Mouse (Mus musculus): ENCODE results near the gene Ndufa7. TPM values are rescaled to one million over a fixed set of nuclear protein-coding genes. Genes with fewer than 3 reads are reported as not detected.

Gene Ndufa7
- polyA plus RNA-seq, 1 experiment from 2014 or later: 397 TPM

DNA sequence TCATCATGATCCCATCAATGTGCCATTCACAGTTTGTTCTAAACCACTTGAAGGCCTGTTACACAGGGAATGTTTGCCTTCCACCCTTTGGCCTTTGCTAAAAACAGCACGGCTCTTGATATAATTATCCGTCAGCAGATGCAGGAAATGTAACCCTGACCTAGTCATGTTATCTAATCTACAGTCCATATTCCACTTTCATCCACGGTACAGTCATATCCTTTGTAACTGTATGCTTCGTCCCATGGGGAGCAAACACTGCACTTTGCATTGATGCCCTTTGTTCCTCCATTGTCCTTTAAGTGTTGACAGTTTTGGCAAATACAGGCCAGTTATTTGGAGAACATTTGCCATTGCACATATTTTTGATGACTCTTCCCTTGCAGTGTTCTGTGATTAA lies 35.6 kb upstream of the Ndufa7 start:
- ATAC-seq (ENCODE audit: low FRiP score): no peak
- Histone ChIP-seq H3K36me3 (replicated peaks) (no peaks in the 10 kb centered on the region), H3K27ac (no peak overlapping the region), H3K9ac (no peak overlapping the region), H3K9me3 (no peaks in the 10 kb centered on the region), H3K4me1 (no peaks in the 10 kb centered on the region), H3K4me2 (no peak overlapping the region), H3K27me3 (0 out of 2 replicates have a peak, but pooled peaks cover under 1% of the 10 kb centered on the region), H3K4me3 (replicated peaks) (no peak overlapping the region)
- WGBS: 80% methylated on average over 4 of the region's 4 CpGs

DNA sequence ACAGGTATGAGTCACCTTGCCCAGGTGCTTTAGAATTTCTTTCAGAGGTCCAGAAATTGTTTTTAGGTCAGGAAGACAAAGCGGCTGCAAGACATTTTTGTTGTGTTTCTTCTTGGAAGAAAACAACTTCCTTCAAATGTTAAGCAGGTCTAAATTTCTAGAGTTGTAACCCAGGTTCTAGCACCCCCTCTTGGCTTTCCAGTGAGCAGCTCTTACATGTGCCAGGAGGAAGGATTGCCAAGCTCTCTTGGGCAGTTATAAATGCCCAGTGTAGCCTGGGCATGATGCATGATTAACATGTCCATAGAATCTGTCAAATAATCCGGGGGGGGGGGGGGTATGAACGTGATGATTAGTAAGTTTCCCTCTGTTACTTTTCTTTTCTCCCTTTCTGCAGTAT lies 26.1 kb upstream of the Ndufa7 start:
- WGBS: 53% methylated on average over 3 of the region's 3 CpGs

DNA sequence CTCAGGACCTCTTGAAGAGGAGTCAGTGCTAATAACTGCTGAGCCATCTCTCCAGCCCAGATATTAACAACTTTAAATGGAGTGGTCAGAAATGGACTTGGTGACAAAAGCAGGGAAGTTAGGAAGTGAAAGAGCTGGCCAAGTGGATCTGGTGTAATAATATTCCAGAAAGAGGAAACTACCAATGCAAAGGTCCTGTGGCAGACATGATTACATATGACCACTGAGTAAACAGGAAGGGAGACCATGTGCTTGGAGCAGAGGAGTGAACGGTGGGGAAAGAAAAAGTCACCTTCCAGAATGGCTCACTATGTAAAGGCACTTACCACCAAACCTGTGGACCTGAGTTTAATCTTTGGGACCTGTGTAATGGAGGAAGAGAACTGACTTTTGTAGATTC lies 25.1 kb upstream of the Ndufa7 start:
- Histone ChIP-seq H3K9me3 (no peaks in the 10 kb centered on the region), H3K27me3 (no peaks in the 10 kb centered on the region), H3K4me2 (no peak overlapping the region), H3K4me1 (no peaks in the 10 kb centered on the region), H3K36me3 (replicated peaks) (no peaks in the 10 kb centered on the region), H3K4me3 (replicated peaks) (no peak overlapping the region), H3K27ac (no peak overlapping the region), H3K9ac (no peak overlapping the region)
- no peak for ATAC-seq (ENCODE audit: low FRiP score)
- 63% methylated on average over 1 of the region's 1 CpGs for WGBS

More for the DNA sequence above, 26.1 kb upstream of the Ndufa7 start:
- H3K36me3 ChIP-seq (replicated peaks): no peaks in the 10 kb centered on the region
- H3K9me3 ChIP-seq: no peaks in the 10 kb centered on the region
- no peak overlapping the region for H3K4me3 ChIP-seq (replicated peaks)
- no peak for ATAC-seq (ENCODE audit: low FRiP score)
- no peak overlapping the region for H3K27ac ChIP-seq
- H3K4me1 ChIP-seq: no peaks in the 10 kb centered on the region
- no peak overlapping the region for H3K4me2 ChIP-seq
- no peak overlapping the region for H3K9ac ChIP-seq
- no peaks in the 10 kb centered on the region for H3K27me3 ChIP-seq

DNA sequence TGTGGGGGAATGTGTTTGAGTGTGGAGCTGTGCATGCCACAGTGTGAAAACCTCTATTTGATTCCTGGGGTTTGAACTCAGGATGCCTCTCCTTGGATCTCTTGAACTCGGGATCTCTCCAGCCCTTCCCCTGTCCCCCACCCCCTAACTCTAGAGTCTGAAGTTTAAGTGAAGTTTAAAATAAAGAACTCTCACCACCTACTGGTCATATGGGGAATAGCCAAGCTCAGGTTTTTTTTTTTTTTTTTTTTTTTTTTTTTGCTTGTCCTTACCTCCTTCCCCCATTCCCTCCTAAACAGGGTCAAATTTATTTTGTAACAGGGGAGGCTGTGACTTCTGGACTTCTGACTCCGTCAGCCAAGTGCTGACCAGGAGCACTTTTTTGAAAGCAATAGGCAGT lies 22.2 kb upstream of the Ndufa7 start:
- WGBS: 3% methylated on average over 2 of the region's 2 CpGs
- peaks cover 4% of the 10 kb centered on the region; the same call in 1 of the 2 replicates for H3K27me3 ChIP-seq
- H3K9ac ChIP-seq: no peak overlapping the region
- H3K4me3 ChIP-seq (replicated peaks): no peak overlapping the region
- no peaks in the 10 kb centered on the region for H3K4me1 ChIP-seq
- no peak overlapping the region for H3K4me2 ChIP-seq
- H3K27ac ChIP-seq: no peak overlapping the region
- no peak for ATAC-seq (ENCODE audit: low FRiP score)
- no peaks in the 10 kb centered on the region for H3K9me3 ChIP-seq
- no peaks in the 10 kb centered on the region for H3K36me3 ChIP-seq (replicated peaks)

DNA sequence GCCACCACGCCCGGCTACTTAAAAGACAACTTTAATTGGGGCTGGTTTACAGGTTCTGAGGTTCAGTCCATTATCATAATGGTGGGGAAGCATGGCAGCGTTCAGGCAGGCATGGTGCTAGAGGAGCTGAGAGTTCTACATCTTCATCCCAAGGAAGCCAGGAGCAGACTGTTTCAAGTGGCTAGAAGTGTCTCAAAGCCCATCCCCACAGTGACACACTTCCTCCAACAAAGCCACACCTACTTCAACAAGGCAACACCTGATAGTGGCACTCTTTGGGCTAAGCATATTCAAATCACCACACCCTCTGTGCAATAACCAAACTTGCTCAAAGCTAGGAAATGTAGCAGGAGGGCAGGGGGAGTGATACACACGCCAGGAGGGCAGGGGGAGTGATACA lies 20.2 kb upstream of the Ndufa7 start:
- WGBS: 62% methylated on average over 4 of the region's 4 CpGs
- Histone ChIP-seq H3K27me3 (peaks cover 5% of the 10 kb centered on the region; the same call in 1 of the 2 replicates), H3K9me3 (no peaks in the 10 kb centered on the region), H3K4me3 (replicated peaks) (no peak overlapping the region), H3K4me2 (no peak overlapping the region), H3K36me3 (replicated peaks) (no peaks in the 10 kb centered on the region), H3K27ac (no peak overlapping the region), H3K9ac (no peak overlapping the region), H3K4me1 (no peaks in the 10 kb centered on the region)
- ATAC-seq (ENCODE audit: low FRiP score): no peak

DNA sequence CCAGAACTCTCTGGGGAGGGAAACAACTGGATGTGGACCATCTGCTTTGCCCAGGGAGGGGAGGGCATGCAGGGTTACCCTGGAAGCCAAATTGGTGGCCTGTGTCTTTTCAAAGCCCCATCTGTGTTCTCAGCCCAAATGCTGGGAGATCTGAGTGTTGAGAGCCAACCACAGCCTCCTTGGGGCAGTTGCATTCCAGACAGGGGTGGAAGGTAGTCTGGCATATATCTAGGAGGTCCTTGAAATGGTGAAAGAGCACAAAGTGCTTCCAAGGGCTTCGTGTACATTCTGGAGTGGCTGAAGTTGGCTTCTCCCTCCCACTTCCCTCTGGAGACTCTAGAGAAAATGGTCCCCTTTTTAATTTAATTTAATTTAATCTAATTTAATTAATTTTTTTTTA lies 19.6 kb upstream of the Ndufa7 start:
- whole genome bisulfite sequencing: 57% methylated on average over 1 of the region's 1 CpGs
- Histone ChIP-seq H3K36me3 (replicated peaks) (no peaks in the 10 kb centered on the region), H3K4me1 (no peaks in the 10 kb centered on the region), H3K4me2 (no peak overlapping the region), H3K27me3 (peaks cover 5% of the 10 kb centered on the region; the same call in 1 of the 2 replicates), H3K4me3 (replicated peaks) (no peak overlapping the region), H3K27ac (no peak overlapping the region), H3K9me3 (no peaks in the 10 kb centered on the region), H3K9ac (no peak overlapping the region)
- ATAC-seq (ENCODE audit: low FRiP score): no peak

DNA sequence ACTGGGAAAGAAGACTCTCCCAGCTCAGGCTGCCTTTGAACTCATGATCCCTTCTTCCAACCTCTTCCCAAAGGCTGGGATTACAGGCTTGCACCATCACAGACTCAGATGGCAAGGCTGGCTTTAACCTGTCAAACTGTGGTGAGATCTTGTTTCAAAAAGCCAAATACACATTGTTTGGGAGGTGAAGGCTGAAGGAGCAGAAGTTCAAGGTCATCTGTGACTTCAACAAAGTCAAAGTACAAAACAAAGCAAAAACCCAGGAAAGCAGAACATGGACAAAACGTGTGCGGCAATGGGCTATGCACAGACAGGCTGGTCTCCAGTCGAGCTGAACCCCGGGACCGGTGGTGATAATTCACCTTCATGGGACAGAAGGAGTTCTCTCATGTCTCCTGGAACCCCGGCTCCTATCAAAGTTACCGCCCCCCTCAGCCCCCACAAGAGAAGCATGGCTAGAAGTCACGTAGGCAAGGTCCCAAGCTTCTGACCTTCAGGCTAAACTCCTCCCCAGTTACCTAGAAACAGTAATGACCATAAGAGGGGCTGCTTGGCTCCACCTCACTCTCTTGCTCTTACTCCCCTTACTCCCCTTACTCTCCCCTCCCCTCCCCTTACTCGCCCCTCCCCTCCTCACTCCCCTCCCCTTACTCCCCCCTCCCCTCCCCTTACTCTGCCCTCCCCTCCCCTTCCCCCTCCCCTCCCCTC lies 17.0 kb upstream of the Ndufa7 start:
- Histone ChIP-seq H3K9ac (no peak overlapping the region), H3K4me3 (replicated peaks) (no peak overlapping the region), H3K27me3 (peaks cover 20% of the 10 kb centered on the region), H3K36me3 (replicated peaks) (no peaks in the 10 kb centered on the region), H3K4me2 (no peak overlapping the region), H3K27ac (no peak overlapping the region), H3K9me3 (no peaks in the 10 kb centered on the region), H3K4me1 (peaks cover 10% of the 10 kb centered on the region)
- 71% methylated on average over 8 of the region's 9 CpGs for WGBS
- no peak for ATAC-seq (ENCODE audit: low FRiP score)

DNA sequence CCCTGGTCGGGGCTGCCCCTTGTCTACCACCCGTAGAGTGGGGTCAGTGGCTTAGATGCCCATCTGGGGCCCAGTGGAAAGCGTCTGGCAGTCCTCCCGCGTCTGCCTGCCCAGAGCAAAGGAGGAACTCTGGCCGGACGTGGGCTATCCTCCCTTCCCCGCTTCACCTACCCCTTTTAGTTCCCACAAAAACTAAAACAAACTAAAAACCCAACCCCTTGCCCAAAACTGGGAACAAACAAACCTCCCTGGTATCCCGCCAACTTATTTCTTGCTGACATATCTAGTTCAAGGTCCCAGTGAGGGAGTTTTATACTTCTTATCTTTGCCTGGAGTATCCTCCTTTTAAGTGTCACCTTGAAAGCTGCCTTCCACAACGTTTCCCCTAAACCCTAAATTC lies 16.2 kb upstream of the Ndufa7 start:
- WGBS: 46% methylated on average over 10 of the region's 10 CpGs

DNA sequence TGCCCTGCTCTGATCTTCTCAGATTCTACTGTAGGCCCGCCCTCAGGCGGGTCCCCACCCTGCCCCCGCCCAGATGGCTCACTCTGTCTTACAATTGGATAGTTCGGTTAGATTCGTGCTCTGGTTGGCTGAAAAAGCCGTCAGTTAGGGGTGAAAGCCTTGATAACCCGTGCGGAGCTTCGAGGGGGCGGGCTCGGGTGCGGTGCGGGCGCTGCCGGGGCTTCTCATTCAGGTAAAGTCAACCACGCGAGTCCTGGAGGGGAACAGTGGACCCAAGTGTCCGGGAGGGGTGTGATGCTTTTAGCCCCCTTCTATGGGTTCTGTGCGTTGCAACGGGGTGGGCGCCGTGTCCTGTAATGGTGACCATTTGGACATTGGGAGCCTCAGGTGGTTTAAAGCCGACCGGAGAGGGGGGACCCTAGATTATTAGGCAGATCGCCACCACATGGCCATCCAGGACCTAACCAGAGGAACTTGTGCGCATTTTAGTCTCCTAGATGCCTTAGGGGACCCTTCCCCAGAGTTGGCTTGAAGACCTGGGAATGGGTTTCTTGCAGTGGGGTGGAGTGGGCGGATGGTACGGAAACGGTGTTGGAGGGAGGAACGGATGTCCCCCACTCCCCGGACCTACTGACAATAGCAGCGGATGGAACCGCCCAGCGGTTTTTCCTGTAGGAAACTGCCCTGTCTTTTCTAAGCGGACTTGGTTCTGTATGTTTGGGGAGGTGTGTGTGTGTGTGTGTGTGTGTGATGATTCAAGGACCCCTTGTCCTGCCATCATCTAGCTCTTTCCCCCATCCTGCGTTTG lies 13.8 kb upstream of the Ndufa7 start, which contains the start of gene Kank3:
Gene Kank3, plus strand, starts transcription at position 186 of the 808 bp plus-strand sequence.
- H3K4me1 ChIP-seq: peaks cover 10% of the 10 kb centered on the region
- no peaks in the 10 kb centered on the region for H3K9me3 ChIP-seq
- peak within 1 kb of the TSS; percentile 76 for H3K4me2 ChIP-seq
- peak within 1 kb of the TSS; percentile 49 for H3K4me3 ChIP-seq (replicated peaks)
- peaks cover 21% of the 10 kb centered on the region for H3K27me3 ChIP-seq
- no peaks in the 10 kb centered on the region for H3K36me3 ChIP-seq (replicated peaks)
- peak; percentile 99 for ATAC-seq (ENCODE audit: low FRiP score)
- H3K9ac ChIP-seq: peak within 1 kb of the TSS; percentile 48; the same call in 1 of the 2 replicates
- no peak within 1 kb of the TSS for H3K27ac ChIP-seq
- WGBS: under 1% methylated on average over 36 of the region's 36 CpGs

More for the DNA sequence above, 16.2 kb upstream of the Ndufa7 start:
- H3K27ac ChIP-seq: no peak overlapping the region
- no peak for ATAC-seq (ENCODE audit: low FRiP score)
- H3K4me2 ChIP-seq: no peak overlapping the region
- no peak overlapping the region for H3K4me3 ChIP-seq (replicated peaks)
- no peaks in the 10 kb centered on the region for H3K36me3 ChIP-seq (replicated peaks)
- H3K27me3 ChIP-seq: peaks cover 21% of the 10 kb centered on the region
- H3K4me1 ChIP-seq: peaks cover 10% of the 10 kb centered on the region
- H3K9ac ChIP-seq: no peak overlapping the region
- no peaks in the 10 kb centered on the region for H3K9me3 ChIP-seq

DNA sequence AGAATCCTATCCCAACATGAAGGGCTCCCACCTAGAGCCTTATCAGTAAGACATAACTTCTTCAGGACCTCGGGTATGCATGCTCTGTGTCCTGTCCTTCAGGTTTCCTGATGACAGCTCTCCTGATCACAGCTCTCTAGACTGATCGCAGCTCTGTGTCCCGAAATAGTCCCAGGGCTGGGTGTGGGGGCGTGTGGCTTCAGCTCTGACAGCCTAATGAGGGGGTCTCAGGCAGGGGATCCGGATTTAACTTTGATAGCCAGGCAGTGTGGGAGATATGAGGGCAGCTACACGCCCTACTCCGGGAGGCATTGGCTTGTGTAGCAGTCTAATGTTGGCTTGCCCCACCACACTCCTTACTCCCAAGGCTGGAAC lies 13.2 kb upstream of the Ndufa7 start:
- peaks cover 10% of the 10 kb centered on the region for H3K4me1 ChIP-seq
- no peak overlapping the region for H3K27ac ChIP-seq
- H3K9ac ChIP-seq: 0 out of 2 replicates have a peak overlapping the region, but pooled peaks have one; percentile 48
- H3K9me3 ChIP-seq: no peaks in the 10 kb centered on the region
- H3K36me3 ChIP-seq (replicated peaks): no peaks in the 10 kb centered on the region
- H3K27me3 ChIP-seq: peaks cover 21% of the 10 kb centered on the region
- ATAC-seq (ENCODE audit: low FRiP score): no peak
- H3K4me3 ChIP-seq (replicated peaks): peak overlapping the region; percentile 49
- 24% methylated on average over 7 of the region's 7 CpGs for WGBS
- H3K4me2 ChIP-seq: peak overlapping the region; percentile 76

DNA sequence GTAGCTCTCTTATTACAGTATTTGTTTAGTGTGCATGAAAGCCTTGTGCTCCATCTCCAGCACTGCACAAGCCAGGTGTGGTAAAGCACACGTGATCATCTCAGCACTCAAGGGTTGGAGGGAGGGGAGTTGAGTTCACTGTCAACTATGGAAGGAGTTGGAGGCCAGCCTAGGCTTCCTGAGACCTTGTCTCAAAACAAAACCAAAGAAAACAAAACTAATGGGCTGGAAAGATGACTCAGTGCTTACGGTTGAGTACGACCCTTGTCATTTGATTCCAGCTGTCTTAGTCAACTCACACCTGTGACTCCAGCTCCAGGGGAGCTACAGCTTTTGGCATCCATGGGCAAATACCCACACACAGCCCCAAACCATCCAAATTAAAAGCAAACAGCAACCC lies 11.9 kb upstream of the Ndufa7 start:
- Histone ChIP-seq H3K27me3 (peaks cover 17% of the 10 kb centered on the region), H3K4me1 (peaks cover 17% of the 10 kb centered on the region), H3K9ac (no peak overlapping the region), H3K36me3 (replicated peaks) (no peaks in the 10 kb centered on the region), H3K27ac (no peak overlapping the region), H3K4me3 (replicated peaks) (no peak overlapping the region), H3K9me3 (no peaks in the 10 kb centered on the region), H3K4me2 (no peak overlapping the region)
- no peak for ATAC-seq (ENCODE audit: low FRiP score)
- 82% methylated on average over 3 of the region's 3 CpGs for WGBS

DNA sequence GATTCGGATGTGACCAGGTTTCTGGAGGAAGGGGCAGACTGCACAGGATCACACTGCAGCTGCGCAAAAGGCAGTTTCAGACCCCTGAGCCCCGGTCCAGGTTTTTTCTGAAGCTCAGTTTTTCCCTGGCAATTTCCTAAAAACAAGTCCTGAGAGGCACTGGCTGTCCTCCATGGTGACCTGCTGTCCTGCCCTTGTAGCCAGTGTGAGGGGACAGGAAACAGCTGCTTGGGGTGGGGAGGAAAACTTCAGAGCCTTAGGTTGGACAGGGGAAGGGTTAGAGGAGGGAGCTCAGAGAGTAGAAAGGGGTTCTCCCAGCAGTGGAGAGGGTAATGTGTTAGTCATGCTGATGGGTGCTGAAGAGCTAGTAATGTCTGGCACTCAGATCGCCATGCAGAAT lies 11.4 kb upstream of the Ndufa7 start:
- H3K9me3 ChIP-seq: no peaks in the 10 kb centered on the region
- no peak overlapping the region for H3K4me2 ChIP-seq
- peaks cover 19% of the 10 kb centered on the region for H3K4me1 ChIP-seq
- no peak overlapping the region for H3K9ac ChIP-seq
- H3K27me3 ChIP-seq: peaks cover 17% of the 10 kb centered on the region
- no peak for ATAC-seq (ENCODE audit: low FRiP score)
- H3K4me3 ChIP-seq (replicated peaks): no peak overlapping the region
- no peak overlapping the region for H3K27ac ChIP-seq
- H3K36me3 ChIP-seq (replicated peaks): no peaks in the 10 kb centered on the region
- WGBS: 76% methylated on average over 4 of the region's 4 CpGs
